Mouse (Mus musculus) layer of hippocampus, adult 9-10 months (tissue): ENCODE data around the gene Nphs2.
"Not testable (repeated sequence)": the region's sequence is repeated elsewhere in the genome, so short reads cannot be mapped to it uniquely, and the experiment has no call there.

Experiments used
- DNase-seq: peaks from one replicate; pipeline ENCODE4 v3.0.0; 2022; ENCODE audit warnings: low spot score

The Nphs2 gene

DNA sequence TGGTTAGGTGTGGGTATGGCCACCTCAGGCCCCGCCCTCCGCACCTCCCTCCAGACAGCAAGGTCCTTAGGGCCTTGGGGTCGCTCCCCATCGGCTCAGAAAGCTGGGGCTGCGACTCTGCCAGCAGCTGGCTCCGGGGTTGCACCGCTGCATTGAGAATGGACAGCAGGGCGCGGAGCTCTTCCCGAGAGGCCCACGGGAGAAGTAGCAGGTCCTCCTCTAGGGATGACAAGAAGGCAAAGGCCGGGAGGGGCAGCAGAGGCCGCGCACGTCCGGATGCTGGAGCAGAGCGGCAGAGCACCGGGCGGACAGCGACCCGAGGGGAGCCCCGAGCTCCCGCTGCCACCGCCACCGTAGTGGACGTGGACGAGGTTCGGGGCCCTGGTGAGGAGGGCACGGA lies at the start of gene Nphs2:
Nphs2 (plus strand) TSS at position 98 of the 400 bp plus-strand sequence.
- DNase-seq, result no peak

DNA sequence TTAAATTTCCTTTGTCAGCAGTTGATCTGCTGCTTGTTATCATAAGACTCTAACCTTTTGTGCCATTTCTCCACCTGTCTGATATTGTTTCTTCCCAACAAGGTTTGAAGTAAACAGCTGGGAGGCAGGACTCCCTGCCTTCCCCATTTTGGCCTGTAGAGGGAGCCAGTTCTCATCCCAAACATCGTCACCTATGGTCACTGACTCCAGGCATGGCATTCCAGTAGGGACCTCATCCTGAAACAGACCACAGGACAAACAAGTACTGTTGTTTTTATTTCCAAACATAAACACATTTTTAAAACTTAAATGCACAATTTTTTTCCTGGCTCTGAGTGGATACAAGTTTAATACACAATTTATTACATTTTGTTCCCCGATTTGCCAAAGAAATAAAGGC lies 47.2 kb upstream of the Nphs2 start:
- peak; percentile 36 for DNase-seq

GRCm38 (mm10) chr1:156263946-156264345 lies 46.6 kb upstream of the Nphs2 start:
- DNase-seq, result no peak

GRCm38 (mm10) chr1:156268546-156268945 lies 42.0 kb upstream of the Nphs2 start:
- not testable (repeated sequence) for DNase-seq

DNA sequence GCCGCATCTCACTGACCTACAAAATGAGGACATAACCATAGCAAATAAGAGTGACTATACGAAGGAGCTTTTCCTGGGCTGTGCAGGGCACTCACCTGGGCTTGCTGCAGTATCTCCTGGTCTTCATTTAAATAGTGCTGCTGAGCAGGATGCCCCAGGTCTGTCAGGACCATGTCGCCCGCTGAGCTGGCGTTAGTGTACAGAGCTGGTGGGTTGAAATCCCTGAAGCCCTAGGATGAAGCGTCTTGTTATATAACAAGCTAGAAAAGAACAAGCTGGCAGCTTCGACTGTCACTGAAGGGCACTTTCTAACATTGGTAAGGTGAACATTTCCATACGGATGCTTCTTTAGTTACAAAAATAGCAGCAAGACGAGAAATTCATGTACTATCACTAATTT lies 40.1 kb upstream of the Nphs2 start:
- DNase-seq, result no peak

GRCm38 (mm10) chr1:156271654-156272053 lies 38.9 kb upstream of the Nphs2 start:
- DNase-seq, result no peak

DNA sequence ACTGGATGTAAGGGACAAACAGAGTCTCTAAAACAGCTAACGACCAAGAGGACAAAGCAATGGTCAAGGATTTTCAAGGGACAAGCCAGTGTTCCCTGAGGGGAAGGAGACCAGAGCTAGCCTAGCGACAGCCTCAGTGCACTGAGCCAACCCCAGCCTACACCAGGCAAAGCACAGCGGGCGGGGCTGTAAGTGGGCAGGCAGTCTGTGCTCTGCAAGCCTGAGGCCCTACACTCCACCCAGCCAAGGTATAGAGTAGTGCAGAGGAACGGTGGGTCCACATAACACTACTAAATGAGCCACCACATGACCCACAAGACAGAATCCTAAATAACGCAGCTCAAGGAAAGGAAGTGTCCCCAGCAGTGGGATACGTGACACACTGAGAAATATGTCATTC lies 36.9 kb upstream of the Nphs2 start:
- no peak for DNase-seq

DNA sequence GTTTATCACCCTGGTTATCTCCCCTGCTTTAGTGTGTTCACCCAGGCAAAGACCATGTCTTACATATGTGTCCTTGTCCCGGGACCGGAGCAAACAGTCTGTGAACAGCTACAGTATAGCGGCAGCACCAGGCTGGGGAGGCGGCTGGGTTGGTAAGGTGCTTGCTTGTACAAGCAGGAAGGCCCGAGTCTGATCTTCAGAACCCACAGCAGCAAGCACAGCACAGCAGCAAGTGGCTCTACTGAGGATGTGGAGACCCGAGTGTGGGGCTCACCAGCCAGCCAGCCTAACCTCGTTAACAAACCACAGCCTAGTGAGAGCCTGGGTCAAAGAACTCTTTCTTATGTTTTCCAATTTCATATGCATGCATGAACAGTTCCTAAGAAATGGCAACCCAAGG lies 30.4 kb upstream of the Nphs2 start:
- no peak for DNase-seq

- DNase-seq, result no peak
Measured at GRCm38 (mm10) chr1:156284207-156284606, 26.3 kb upstream of the Nphs2 start.

- no peak for DNase-seq
Measured at GRCm38 (mm10) chr1:156284851-156285540, 25.5 kb upstream of the Nphs2 start.

DNA sequence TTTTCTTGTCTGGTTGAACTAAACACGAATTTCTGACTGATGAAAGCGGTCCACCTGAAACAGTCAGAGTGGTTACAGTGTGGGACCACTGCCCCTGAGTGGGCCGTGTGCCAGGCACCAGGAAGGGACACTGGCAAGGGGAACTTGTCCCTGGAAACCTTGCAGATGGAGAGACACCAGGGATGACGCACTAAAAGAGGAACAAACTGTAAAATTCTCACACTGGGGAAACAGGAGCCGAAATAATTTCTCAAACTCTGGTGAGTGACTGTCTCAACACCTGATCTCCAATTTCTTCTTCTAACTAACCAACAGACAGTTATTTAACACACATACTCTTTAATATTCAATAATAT lies 25.0 kb upstream of the Nphs2 start:
- DNase-seq, result no peak

DNA sequence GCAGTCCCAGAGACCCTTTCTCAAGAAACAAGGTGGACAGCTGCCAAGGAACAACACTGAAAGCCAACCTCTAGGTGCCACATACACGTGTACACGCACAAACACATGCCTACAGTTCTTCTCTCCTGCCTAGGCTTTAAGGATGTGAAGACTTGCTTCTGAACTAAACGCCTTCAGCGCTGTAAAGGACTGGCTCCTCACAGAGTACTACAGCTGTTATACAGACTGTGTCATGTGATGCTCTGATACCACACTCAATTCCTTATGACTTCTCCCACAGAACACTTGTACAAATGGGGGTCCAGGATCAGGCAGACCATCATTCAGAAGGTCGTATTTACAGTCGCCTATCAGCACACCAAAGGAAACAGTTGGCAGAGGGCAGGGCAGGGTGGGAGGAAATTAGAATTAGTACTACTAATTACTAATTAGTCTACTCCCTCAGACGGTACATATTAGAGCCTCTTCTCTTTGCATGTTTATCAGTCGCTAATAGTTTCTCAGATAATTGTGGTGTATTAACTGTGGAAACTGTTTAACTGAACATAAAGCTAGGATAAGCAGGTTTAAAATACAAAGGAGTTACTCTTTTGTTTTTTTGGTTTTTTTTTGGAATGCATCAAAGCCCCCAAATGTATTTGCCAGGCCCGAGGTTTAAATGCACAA lies 21.8 kb upstream of the Nphs2 start:
- DNase-seq, result no peak

GRCm38 (mm10) chr1:156289222-156289587 lies 21.3 kb upstream of the Nphs2 start:
- not testable (repeated sequence) for DNase-seq

DNA sequence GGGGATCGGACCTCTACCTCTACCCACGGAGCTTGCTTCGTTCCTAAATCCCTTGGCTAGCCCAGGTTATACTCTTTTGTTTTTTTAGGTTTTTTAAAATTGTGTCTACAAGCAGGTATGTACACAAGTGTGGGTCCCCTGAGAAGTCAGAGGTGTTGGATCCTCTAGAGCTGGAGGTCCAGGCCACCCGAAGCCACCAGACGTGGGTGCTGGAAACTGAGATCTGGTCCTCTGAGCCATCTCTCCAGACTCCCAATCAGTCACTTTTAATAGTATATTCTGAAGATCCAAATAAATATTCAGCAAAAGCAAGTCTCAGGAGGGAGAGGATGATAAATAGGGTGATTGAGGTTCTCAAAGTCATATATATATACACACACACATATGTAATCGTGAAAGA lies 20.5 kb upstream of the Nphs2 start:
- DNase-seq, result no peak

DNA sequence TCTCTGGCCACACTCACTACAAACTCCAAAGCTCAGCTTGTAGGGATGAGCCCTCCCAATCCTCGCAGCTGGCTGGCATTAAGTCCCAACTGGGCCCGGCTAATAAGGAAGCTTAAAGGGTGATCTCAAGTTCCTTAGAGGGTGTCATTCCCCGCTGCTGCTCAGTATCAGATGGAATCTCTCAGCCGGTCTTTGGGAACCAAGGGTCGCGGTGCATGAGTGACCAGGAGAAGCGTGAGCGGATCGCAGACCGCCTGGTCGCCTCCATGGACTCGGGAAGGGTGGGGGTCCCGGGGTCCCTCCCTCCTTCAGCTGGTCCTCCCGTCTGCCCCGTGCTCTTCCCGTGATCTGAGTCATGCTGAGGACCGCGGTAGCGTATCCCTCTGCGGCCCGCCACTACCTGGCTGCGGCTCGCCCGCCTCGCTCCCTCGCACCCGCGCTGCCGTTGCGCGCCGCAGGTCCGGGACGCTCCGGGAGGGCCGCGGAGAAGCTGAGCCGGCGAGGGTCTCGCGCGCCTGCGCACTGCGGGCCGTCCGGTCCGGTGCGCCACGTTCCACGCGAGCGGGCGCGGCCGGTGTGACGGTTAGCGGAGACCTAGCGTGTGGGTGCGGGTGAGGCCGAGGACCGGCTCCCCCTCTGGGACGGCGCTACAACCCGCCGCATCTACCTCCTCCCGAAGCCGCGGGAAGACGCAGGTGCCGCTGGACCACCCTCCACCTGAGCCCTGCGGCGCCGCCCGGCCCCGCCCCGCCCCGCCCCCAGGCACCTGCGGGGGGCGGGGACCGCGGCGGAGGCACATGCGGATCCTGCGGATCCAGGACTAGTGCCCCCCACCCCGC lies 7.4 kb upstream of the Nphs2 start, which contains the start of gene Tdrd5:
Tdrd5 (minus strand) TSS at position 754 of the 839 bp plus-strand sequence.
- DNase-seq, result no peak

DNA sequence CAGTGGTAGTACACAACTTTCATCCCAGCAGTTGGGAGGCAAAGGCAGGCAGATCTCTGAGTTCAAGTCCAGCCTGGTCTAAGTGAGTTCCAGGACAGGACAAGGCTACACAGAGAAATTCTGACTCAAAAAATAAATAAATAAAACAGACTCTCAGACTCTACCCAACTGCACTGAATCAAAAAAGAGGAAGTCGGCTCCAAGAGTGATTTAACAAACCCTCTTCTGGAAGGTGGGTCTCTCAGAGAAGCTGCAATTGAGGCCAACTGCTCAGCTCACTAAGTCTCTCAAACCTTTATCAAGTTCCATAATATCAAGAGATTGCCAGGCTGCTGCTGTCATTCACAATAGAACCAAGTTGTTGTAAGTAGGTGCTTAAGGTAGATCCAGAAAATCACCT lies 1.9 kb upstream of the Nphs2 start:
- DNase-seq, result no peak

GRCm38 (mm10) chr1:156323126-156323525 lies 12.6 kb downstream of the Nphs2 start:
- DNase-seq, result no peak

DNA sequence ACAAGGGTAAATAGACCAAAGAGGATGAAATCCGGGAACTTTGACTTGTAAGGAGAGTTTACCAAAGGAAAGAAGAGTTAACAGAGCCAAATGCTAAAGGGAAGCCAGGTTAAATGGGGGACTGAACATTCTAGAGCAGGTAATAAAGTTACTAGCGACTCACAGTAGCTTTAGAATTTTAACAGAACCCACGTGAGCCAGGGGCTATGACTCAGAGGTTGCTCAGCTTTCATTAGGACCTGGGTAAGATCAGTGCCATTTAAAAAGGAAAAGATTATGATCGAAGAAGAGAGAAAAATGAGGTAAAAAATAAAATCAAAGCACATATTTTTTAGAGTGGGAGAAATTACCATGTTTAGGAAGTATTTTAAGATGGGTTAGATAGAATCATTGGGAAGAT lies 30.3 kb downstream of the Nphs2 start:
- DNase-seq, result no peak

DNA sequence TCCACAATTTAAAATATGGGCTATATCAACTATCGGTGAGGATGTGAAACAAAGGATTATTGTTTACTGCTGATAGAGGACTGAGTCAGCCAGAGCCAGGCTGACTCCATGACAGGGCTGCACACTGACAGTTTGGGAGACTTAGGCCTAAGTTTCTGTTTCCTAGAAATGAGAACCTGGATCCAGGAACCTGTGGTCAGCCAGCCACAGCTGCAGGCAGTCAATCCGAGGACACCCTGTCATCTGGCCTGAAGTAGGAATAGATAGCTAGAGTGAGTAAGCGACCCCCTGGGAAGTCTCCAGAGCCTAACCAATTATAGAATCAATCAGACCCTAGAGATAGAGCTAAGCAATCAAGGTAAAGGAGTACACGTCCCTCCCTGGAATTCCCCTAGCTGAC lies 33.9 kb downstream of the Nphs2 start:
- DNase-seq, result no peak

DNA sequence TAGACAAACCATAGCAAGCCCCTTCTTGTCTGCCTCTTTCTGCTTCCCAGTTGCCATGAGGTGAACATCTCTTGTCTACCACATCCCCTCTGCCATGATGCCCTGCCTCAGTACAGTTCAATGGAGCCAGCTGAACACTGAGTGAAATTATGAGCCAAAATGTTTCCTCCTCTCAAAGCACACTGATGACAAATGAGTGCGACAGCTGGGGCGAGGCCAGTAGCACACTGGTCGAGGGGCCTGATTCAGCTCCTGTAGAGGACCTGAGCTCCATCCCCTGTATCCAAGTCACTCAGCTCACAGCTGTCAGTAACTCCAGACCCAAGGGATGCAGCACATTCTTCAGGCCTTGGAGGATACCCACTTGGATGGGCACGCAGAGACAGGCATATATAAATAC lies 35.1 kb downstream of the Nphs2 start:
- no peak for DNase-seq

- no peak for DNase-seq
Measured at GRCm38 (mm10) chr1:156349031-156349430, 38.5 kb downstream of the Nphs2 start.

- no peak for DNase-seq
Measured at GRCm38 (mm10) chr1:156350441-156350840, 39.9 kb downstream of the Nphs2 start.

DNA sequence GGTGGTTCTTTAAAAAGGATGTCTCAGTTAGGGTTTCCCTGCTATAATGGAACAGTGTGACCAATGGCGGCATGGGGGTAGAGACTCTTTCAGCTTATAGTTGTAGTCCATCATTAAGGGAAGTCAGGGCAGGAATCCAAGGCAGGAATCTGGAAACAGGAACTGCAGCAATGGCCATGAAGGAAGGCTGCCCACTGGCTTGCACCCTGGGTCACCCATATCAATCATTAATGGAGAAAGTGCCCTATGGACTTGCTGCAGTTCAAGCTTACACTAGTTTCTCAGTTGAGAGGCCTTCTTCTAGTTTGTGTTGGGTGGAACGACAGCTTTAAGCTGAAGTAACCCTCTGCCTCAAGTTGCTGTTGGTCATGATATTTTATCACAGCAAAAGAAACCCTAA lies 41.9 kb downstream of the Nphs2 start:
- no peak for DNase-seq
